Mouse (Mus musculus) B cell, adult 2 months (primary cell): Measurements from ENCODE around the gene Gm5148.

Experiments used
- DNase-seq, 2 experiments: peaks; one replicate each; pipeline ENCODE4 v3.0.0; 2022

The Gm5148 gene

DNA sequence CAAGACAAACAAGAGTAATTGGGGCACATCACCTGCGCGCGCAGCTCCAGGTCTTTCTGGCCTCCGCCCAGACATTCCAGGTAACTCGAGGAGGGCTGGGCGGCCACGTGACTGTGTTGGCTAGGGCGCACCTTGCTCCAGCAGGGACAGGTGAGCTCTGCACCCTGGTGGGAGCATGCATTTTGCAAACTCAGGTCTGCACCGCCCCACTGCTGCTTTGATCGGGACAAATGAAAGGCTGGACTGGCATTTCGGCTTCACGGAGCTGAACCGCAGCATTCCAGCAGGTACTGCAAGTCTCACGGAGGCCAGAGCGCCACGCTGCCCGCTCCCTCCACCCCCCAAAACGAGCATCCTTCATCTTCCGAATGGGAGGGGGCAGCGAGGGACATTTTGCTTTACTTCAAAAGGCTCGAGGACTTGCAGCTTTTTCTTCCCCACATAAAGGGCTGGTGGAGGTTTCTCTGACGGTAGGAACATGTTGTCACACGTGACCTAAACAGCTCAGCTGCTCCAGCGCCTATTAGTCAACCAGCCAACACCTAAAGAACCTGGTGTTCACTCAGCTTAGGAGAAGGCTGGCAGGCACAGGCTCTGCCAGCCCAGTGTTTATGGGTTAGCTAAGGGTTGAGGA, at the start of gene Gm5148:
TSS of gene Gm5148 (minus strand) at position 320 of the 634 bp plus-strand sequence.
- DNase-seq, result peak; percentile 26 to 33

DNA sequence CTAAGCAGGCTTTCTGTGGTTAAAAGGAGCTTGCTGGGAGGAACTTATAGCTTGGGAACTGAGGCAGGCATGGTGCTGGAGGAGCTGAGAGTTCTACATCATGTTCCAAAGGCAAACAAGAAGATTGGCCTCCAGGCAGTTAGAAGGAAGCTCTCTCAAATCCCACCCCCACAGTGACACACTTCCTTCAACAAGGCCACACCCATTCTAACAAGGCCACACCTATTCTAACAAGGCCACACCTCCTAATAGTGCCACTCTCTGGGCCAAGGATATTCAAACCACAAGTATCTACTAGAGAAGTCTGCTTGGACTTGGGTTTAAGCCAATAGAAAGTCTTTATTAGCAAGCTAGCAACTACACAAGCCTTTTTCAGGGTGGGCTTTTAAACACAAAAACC, 46.7 kb upstream of the Gm5148 start:
- DNase-seq, result peak; percentile 28 to 42

DNA sequence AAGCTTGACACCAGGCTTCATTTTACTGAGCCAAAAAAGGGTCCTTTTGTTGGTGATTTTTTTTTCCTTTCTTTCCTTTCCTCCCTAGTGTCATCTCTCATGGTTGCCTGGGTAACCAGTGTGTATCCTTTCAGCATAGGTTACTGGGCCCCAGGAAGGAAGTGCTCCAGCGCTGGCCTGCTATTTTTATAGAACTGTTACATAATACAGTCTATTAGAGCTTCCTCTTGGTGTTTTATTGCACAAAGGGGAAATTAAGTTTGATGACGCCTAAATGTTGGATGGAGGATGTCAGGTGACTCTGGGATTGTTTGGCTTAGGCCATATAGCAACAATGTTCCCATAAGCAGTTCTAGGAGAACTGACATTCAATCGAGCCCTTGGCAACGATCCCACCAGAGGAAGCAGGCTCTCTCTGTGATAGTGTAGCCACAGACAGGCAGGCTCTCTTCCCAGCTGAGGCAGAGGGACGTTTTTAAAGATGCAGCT, 45.0 kb upstream of the Gm5148 start:
- DNase-seq, result peak in 1 of 2 experiments; percentile 20

GRCm38 (mm10) chr3:37767147-37768015, 43.1 kb upstream of the Gm5148 start:
- DNase-seq, result no peak

DNA sequence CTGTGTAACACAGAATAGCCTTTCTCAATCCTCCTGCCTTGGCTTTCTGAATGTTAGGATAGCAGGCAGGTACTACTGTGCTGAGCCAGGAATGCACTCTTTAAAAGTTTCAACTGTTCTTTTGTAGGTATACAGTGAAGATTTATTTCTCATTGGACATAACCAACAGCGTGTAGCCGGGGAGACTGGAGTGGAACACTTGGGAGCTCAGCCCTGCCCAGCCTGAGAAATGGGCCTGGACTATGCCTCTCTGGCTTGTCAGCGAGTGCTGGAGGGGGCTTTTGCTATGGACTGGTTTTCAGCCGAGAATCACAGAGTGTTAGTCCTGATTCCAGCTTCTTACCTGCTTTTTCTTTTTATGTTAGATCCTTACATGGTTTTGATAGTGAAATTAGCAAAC, 42.3 kb upstream of the Gm5148 start:
- no peak for DNase-seq

- no peak for DNase-seq
Observed at GRCm38 (mm10) chr3:37765971-37766370, 41.7 kb upstream of the Gm5148 start.

DNA sequence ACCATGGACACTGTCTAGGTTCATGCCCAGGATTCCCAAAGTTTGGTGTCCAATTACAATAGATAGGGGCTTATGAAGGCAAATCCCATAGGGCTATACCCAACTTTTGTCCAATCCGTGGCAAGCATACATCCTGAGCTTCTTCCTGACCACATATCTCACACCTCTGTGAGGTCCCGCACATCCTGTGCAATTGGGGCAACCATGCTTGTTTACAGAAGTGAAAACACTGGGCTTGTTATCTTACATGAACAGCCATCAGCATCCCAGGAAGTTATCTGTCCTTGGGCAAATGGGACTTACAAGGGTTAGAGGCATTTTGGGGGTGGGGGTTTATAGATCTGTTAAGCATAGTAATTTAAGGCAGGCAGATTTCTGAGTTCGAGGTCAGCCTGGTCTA, 41.0 kb upstream of the Gm5148 start:
- no peak for DNase-seq

DNA sequence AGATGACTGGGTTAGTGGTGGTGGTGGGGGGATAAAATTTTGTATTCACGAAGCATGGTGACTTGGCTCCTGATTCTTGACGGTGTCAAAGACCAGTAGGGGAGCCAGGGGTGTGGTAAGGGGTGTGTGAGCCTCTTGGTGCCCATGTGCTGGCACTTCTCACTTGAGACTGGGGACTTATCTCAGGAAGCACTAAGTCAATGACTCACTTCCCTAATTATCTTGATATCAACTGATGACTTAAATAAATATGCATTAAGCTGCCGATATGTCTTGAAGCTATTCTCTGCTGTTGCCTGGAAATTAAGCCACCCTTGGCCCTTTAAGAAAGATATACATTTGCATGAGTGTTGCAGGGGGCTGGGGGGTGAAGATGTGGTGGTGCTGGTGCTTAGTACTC, 38.0 kb upstream of the Gm5148 start:
- DNase-seq, result no peak

GRCm38 (mm10) chr3:37761741-37762140, 37.5 kb upstream of the Gm5148 start:
- no peak for DNase-seq

DNA sequence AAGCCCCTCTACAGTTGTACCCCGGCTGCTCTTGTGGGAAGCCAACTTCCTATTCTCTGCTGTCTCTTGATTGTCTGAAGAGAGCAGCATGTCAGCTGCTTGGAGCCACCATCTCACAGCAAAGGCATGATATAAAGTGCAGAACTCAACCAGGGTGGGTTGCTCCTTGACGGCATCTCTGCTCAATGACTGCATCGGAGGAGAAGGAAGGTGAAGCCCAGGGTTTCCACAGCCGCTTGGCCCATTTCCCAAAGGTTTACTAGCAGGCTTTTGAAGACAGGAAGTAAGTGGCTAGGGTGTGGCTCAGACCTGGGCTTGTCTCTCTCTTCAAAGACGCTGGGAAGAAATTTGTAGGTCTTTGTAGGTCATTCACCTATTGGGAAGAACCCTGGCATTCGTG, 36.6 kb upstream of the Gm5148 start:
- peak in 1 of 2 experiments; percentile 16 for DNase-seq

GRCm38 (mm10) chr3:37758611-37759322, 34.5 kb upstream of the Gm5148 start:
- no peak for DNase-seq

GRCm38 (mm10) chr3:37758124-37758523, 33.8 kb upstream of the Gm5148 start:
- peak; percentile 55 to 59 for DNase-seq

DNA sequence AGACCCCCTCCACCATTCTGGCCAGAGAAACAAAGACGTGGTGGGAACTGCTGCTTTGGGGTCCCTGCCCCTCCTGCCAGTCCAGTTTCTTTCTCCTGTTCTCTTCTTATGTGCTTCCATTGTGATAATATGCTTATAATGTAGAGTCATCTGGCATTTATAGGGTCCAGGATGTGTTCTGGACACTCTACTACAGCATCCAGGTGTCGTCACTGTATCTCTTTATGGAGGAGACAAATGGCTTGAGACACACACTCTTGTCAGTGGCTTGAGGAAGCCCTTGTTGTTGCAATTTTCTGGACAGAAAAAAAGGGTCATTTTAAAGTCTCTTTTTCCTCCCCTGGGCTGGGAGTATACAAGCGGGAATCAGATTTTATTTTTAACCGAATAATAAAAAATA, 33.3 kb upstream of the Gm5148 start:
- no peak for DNase-seq

DNA sequence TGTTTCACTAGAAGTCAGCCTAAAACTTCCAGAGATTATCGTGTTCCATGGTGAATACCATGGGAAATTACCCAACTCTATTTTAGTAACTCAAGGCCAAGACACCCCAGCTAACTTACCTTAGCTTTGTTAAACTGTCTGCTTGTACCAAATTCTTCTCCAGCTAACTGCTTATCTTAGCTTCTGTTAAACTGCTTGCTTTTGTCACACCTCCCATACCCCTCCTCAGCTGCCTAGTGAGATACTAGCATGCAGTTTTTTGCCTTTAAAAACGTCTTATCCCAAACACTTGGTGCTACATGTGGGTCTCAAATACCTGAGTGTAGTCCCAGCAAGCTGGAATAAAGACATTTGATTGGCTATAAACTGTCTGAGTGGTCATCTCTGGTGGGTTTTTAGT, 31.7 kb upstream of the Gm5148 start:
- DNase-seq, result no peak

DNA sequence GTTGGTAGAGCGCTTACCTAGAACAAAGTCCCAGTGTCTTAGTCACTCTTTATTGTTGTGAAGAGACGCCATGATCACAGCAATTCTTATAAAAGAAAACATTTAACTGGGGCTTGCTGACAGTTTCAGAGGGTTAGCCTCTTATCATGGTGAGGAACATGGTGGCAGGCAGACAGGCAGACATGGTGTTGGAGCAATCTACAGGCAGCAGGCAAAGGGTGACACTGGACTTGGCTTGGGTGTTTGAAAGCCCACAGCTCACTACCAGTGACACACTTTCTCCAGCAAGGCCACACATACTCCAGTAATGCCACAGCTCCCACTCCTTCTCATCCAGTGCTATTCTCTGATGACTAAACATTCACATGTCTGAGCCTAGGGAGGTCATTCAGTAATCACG, 30.3 kb upstream of the Gm5148 start:
- DNase-seq, result no peak

DNA sequence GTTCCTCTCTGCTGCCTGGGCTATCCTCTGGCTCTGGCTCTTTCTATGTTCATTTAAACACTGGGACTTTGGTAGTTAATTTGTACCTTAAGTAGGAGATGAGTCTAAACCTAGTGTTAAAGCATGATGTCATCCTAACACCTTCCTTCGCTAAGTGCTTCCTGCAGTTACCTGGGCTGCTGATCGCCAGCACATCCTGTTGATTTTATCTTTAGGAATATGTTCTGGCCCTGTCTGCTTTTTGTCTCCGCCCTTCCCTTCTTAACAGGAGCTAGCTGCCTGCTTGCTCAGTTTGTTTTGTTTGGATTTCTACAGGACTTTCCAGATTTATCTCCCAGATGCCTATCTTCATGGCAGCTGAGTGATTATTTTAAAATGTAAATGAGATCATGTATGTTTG, 28.9 kb upstream of the Gm5148 start:
- no peak for DNase-seq

- no peak for DNase-seq
Observed at GRCm38 (mm10) chr3:37748002-37748733, 23.9 kb upstream of the Gm5148 start.

- no peak for DNase-seq
Observed at GRCm38 (mm10) chr3:37747258-37748001, 23.1 kb upstream of the Gm5148 start.

GRCm38 (mm10) chr3:37744050-37744449, 19.8 kb upstream of the Gm5148 start:
- no peak for DNase-seq

GRCm38 (mm10) chr3:37739996-37740395, 15.7 kb upstream of the Gm5148 start:
- no peak for DNase-seq

GRCm38 (mm10) chr3:37738171-37738950, 14.1 kb upstream of the Gm5148 start:
- DNase-seq, result no peak
